In the genomic region with DNA sequence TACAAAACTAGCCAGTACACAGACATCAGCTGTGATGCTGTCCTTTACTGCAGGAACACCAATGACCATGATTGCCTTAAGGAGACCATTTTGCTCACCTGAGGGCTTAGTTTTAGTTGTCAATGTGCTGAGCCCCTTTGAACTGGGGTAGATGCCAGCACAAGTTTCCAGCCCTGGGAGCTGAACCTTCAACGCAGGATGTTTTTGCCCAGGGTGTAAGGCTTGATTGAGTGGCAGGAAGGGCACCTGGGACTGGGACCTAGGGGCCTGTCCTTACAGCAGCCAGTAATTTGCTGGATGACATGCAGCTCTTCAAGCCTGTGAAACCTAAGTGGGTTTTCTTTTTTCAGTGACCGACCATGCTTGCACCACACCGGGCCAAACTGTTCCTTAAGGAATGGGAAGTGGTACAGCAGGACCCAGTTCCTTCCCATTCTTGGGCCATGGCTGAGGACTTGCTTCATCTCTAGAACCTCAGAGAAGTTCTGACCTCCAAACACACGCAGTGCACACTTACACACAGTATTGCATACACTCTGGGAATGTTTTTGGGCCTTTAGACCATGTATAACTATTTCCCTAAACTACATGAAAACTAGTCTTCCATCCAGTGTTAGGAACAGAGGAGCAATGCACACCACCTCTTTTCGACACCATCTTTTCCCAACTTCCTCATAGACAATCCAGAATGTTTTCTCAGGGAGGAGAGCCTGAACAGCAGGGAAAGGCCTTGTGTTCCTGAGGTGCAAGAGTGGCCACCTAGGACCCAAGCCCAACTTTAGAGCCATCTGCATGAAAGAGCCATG, we compare ENCODE assay signal across 8 mouse cellular contexts. TPM values are rescaled to one million over a fixed set of nuclear protein-coding genes. Genes with fewer than 3 reads are reported as not detected.
DNase-seq lines count a peak whose midpoint lies in the region; ATAC-seq and TF ChIP-seq lines count a peak whose summit lies in the region.

No protein-coding gene starts in this region.

- H3K4me3 ChIP-seq in embryonic facial prominence, embryonic 15.5 days (replicated peaks): peak overlapping the region; percentile 73; the same call in 1 of the 2 replicates
- H3K4me3 ChIP-seq in hindbrain, embryonic 15.5 days: peak overlapping the region; percentile 93
- peak overlapping the region; percentile 84 for H3K4me3 ChIP-seq in liver, embryonic 15.5 days (replicated peaks)
- H3K4me3 ChIP-seq in olfactory bulb, adult 2 months (ENCODE audit: insufficient read depth, low read depth, low read length): peak overlapping the region; percentile 29

- peak overlapping the region; percentile 31 for H3K27ac ChIP-seq in embryonic facial prominence, embryonic 15.5 days (replicated peaks)
- peak overlapping the region; percentile 62 for H3K27ac ChIP-seq in hindbrain, embryonic 15.5 days (replicated peaks)
- peak overlapping the region; percentile 93 for H3K27ac ChIP-seq in liver, embryonic 15.5 days (replicated peaks)
- H3K27ac ChIP-seq in olfactory bulb, adult 2 months (ENCODE audit: insufficient read depth, low read depth, low read length): peak overlapping the region; percentile 32; the same call in 1 of the 2 replicates

- peak; percentile 30 for ATAC-seq in embryonic facial prominence, embryonic 15.5 days (ENCODE audit: insufficient number of reproducible peaks, low FRiP score, low TSS enrichment, low read depth)
- ATAC-seq in hindbrain, embryonic 15.5 days (ENCODE audit: low FRiP score, low read depth): peak; percentile 37; the same call in 1 of the 2 replicates
- peak; percentile 9 for ATAC-seq in liver, embryonic 15.5 days (ENCODE audit: insufficient read depth)

- TF ChIP-seq POLR2A in olfactory bulb, adult 2 months (IDR thresholded peaks at IDR 0.05; ENCODE audit: insufficient read depth, low read depth, low read length): no peak

- H3K36me3 ChIP-seq in embryonic facial prominence, embryonic 15.5 days: peaks cover 38% of the 10 kb centered on the region
- H3K36me3 ChIP-seq in hindbrain, embryonic 15.5 days: peaks cover 37% of the 10 kb centered on the region
- peaks cover 50% of the 10 kb centered on the region for H3K36me3 ChIP-seq in liver, embryonic 15.5 days (replicated peaks)

- peaks cover 32% of the 10 kb centered on the region for H3K4me1 ChIP-seq in embryonic facial prominence, embryonic 15.5 days
- peaks cover 46% of the 10 kb centered on the region for H3K4me1 ChIP-seq in hindbrain, embryonic 15.5 days (replicated peaks)
- peaks cover 55% of the 10 kb centered on the region for H3K4me1 ChIP-seq in liver, embryonic 15.5 days (replicated peaks)
- peaks cover 4% of the 10 kb centered on the region for H3K4me1 ChIP-seq in olfactory bulb, adult 2 months (ENCODE audit: control insufficient read depth, insufficient read depth, low read length)

- no peak overlapping the region for H3K4me2 ChIP-seq in embryonic facial prominence, embryonic 15.5 days (replicated peaks)
- peak overlapping the region; percentile 92 for H3K4me2 ChIP-seq in hindbrain, embryonic 15.5 days
- peak overlapping the region; percentile 77 for H3K4me2 ChIP-seq in liver, embryonic 15.5 days

- H3K9me3 ChIP-seq in embryonic facial prominence, embryonic 15.5 days (replicated peaks): no peaks in the 10 kb centered on the region
- no peaks in the 10 kb centered on the region for H3K9me3 ChIP-seq in hindbrain, embryonic 15.5 days
- no peaks in the 10 kb centered on the region for H3K9me3 ChIP-seq in liver, embryonic 15.5 days (replicated peaks)

- peak; percentile 46 to 53 for DNase-seq in adrenal gland, adult 18-20 months (ENCODE audit: low spot score in 2 of 2)
- no peak for DNase-seq in adrenal gland, adult 8-10 months
- DNase-seq in MEL-GATA-1-ER (ENCODE audit: extremely low read depth, low read depth): peak; percentile 33
- DNase-seq in thymus, postnatal 25 days: no peak

- no peak overlapping the region for H3K9ac ChIP-seq in embryonic facial prominence, embryonic 15.5 days
- peak overlapping the region; percentile 33 for H3K9ac ChIP-seq in hindbrain, embryonic 15.5 days
- 0 out of 2 replicates have a peak overlapping the region, but pooled peaks have one; percentile 9 for H3K9ac ChIP-seq in liver, embryonic 15.5 days

- H3K27me3 ChIP-seq in embryonic facial prominence, embryonic 15.5 days: no peaks in the 10 kb centered on the region
- no peaks in the 10 kb centered on the region for H3K27me3 ChIP-seq in hindbrain, embryonic 15.5 days
- no peaks in the 10 kb centered on the region for H3K27me3 ChIP-seq in liver, embryonic 15.5 days

- 33% methylated on average over 5 of the region's 5 CpGs for WGBS in embryonic facial prominence, embryonic 15.5 days
- 38% methylated on average over 5 of the region's 5 CpGs for WGBS in hindbrain, embryonic 15.5 days
- WGBS in liver, embryonic 15.5 days (ENCODE audit: insufficient replicate concordance): 35% methylated on average over 5 of the region's 5 CpGs
- 9% methylated on average over 5 of the region's 5 CpGs for WGBS in olfactory bulb, adult 2 months

- no peak for TF ChIP-seq CTCF in olfactory bulb, adult 2 months (IDR thresholded peaks at IDR 0.05; ENCODE audit: insufficient read depth, low read depth, low read length)

RNA-seq across cellular contexts. Expression of a gene that starts 23.8 kb away (rescaled TPM):
- 100 to 1,000 TPM in 1 of 2 experiments, 10 to 100 TPM in 1; 92.3 to 105 TPM for total RNA-seq in adrenal gland, adult 18-20 months (2021)
- 100 to 1,000 TPM; 112 to 147 (median 124) TPM for total RNA-seq in adrenal gland, adult 8-10 months (2022)
- 81.4 and 81.8 TPM in 2 replicates for polyA plus RNA-seq in embryonic facial prominence, embryonic 15.5 days (2015; fragmentation: Nextera tagmentation; extraction: Ambion mirVana)
- 79.7 and 92.6 TPM in 2 replicates for polyA plus RNA-seq in hindbrain, embryonic 15.5 days (2015; fragmentation: Nextera tagmentation; extraction: Ambion mirVana)
- 21.1 and 24.4 TPM in 2 replicates for polyA plus RNA-seq in liver, embryonic 15.5 days (2015; fragmentation: Nextera tagmentation; extraction: Ambion mirVana)
- not detected in 2 replicates for polyA plus RNA-seq in olfactory bulb, adult 2 months (2012; ENCODE audit: insufficient read depth, insufficient read length, low replicate concordance, missing spikeins)

RNA-seq across cellular contexts. Expression of a gene that starts 54.3 kb away (rescaled TPM):
- total RNA-seq in adrenal gland, adult 18-20 months (2021): 100 to 1,000 TPM; 241 to 252 TPM
- total RNA-seq in adrenal gland, adult 8-10 months (2022): 100 to 1,000 TPM; 254 to 451 (median 353) TPM
- 52.5 and 53.5 TPM in 2 replicates for polyA plus RNA-seq in embryonic facial prominence, embryonic 15.5 days (2015; fragmentation: Nextera tagmentation; extraction: Ambion mirVana)
- polyA plus RNA-seq in hindbrain, embryonic 15.5 days (2015; fragmentation: Nextera tagmentation; extraction: Ambion mirVana): 15.2 and 17.2 TPM in 2 replicates
- 1.2 and 3.4 TPM in 2 replicates for polyA plus RNA-seq in liver, embryonic 15.5 days (2015; fragmentation: Nextera tagmentation; extraction: Ambion mirVana)
- polyA plus RNA-seq in olfactory bulb, adult 2 months (2012; ENCODE audit: insufficient read depth, insufficient read length, low replicate concordance, missing spikeins): not detected in 2 replicates

Comparison
In these comparisons a context has a peak if more than half of its experiments do, and no peak if none do; other contexts are left out.
1. DNase-seq: peak in adrenal gland, adult 18-20 months (2 of 2) and MEL-GATA-1-ER (single experiment); none in adrenal gland, adult 8-10 months (single experiment) and thymus, postnatal 25 days (single experiment).
2. H3K27ac ChIP-seq: peak in every context shown above with its lines; median percentile 93 in liver, embryonic 15.5 days; 62 in hindbrain, embryonic 15.5 days; 32 in olfactory bulb, adult 2 months; 31 in embryonic facial prominence, embryonic 15.5 days.
3. H3K4me3 ChIP-seq: peak in every context shown above with its lines; median percentile 93 in hindbrain, embryonic 15.5 days; 84 in liver, embryonic 15.5 days; 73 in embryonic facial prominence, embryonic 15.5 days; 29 in olfactory bulb, adult 2 months.
4. Peak in every context shown above with its lines, with median percentiles within 50 percentile points of each other: ATAC-seq.